Comparison of ENCODE assay signal across 8 mouse cellular contexts in the genomic region with DNA sequence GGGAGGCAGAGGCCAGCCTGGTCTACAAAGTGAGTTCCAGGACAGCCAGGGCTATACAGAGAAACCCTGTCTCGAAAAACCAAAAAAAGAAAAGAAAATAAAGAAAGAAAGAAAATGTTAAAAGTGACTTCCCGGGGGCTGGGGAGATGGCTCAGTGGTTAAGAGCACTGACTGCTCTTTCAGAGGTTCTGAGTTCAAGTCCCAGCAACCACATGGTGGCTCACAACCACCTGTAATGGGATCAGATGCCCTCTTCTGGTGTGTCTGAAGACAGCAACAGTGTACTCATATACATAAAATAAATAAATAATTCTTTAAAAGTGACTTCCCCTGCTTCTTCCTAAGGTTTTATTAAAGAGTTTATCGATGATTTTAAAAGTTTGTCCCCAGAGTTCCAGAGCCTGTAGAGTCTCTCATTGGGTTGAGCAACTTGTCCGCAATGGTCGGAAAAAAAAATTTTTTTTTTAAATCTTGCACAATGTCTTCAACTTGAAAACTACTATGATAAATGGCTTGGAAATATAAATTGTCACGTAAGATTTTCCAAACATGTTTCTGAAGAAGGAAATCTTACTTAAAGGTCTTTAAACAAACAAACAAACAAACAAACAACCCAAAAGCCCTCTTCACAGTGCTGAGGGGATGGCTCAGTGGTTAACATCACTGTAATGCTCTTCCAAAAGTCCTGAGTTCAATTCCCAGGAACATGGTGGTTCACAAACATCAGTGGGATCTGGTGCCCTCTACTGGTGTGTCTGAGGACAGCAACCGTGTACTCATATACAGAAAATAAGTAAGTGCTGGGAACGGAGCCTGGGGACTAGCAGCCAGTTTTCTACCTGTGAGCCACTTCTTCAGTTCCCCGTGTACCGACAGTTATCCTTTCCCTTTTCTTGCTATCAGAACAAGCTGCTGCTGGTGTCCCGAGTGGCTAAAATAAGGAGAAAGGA. TPM values are rescaled to one million over a fixed set of nuclear protein-coding genes. Genes with fewer than 3 reads are reported as not detected.
DNase-seq lines count a peak whose midpoint lies in the region; ATAC-seq and TF ChIP-seq lines count a peak whose summit lies in the region.

No protein-coding gene starts in this region.

- no peak overlapping the region for H3K27ac ChIP-seq in neural tube, embryonic 11.5 days (ENCODE audit: low read depth, low read length)
- H3K27ac ChIP-seq in heart, embryonic 16.5 days (ENCODE audit: low read length) = peak overlapping the region; percentile 78
- H3K27ac ChIP-seq in liver, adult 2 months (replicated peaks; ENCODE audit: insufficient read depth, low read depth, low read length) = no peak overlapping the region
- H3K27ac ChIP-seq in small intestine, adult 2 months (ENCODE audit: insufficient read depth, low read depth, low read length) = no peak overlapping the region

- TF ChIP-seq POLR2A in liver, adult 2 months (IDR thresholded peaks at IDR 0.05; ENCODE audit: extremely low read depth, insufficient read depth, low read length) = no peak
- TF ChIP-seq POLR2A in small intestine, adult 2 months (IDR thresholded peaks at IDR 0.05; ENCODE audit: low read depth, low read length) = no peak

- ATAC-seq in neural tube, embryonic 11.5 days (ENCODE audit: insufficient read depth, low FRiP score, low TSS enrichment) = no peak
- no peak for ATAC-seq in heart, embryonic 16.5 days (replicated peaks; ENCODE audit: extremely low read depth, insufficient read depth, low FRiP score)
- no peak for ATAC-seq in frontal cortex, adult (ENCODE audit: low TSS enrichment)

- peak; percentile 18; the same call in 1 of the 2 replicates for TF ChIP-seq CTCF in liver, adult 2 months (IDR thresholded peaks at IDR 0.05; ENCODE audit: low read depth, low read length)
- TF ChIP-seq CTCF in small intestine, adult 2 months (IDR thresholded peaks at IDR 0.05; ENCODE audit: extremely low read depth, insufficient read length, insufficient replicate concordance, low read depth, low read length) = peak; percentile 24; the same call in 1 of the 2 replicates

- H3K9me3 ChIP-seq in neural tube, embryonic 11.5 days (ENCODE audit: control insufficient read depth, low read length) = no peaks in the 10 kb centered on the region
- no peaks in the 10 kb centered on the region for H3K9me3 ChIP-seq in heart, embryonic 16.5 days (replicated peaks; ENCODE audit: control insufficient read depth, low read length)

- no peaks in the 10 kb centered on the region for H3K27me3 ChIP-seq in neural tube, embryonic 11.5 days (ENCODE audit: control insufficient read depth, insufficient read depth, low read length)
- H3K27me3 ChIP-seq in heart, embryonic 16.5 days (ENCODE audit: control insufficient read depth, insufficient read depth, low read length) = no peaks in the 10 kb centered on the region
- no peaks in the 10 kb centered on the region for H3K27me3 ChIP-seq in liver, adult 2 months (ENCODE audit: control insufficient read depth, insufficient read depth, low read length)
- no peaks in the 10 kb centered on the region for H3K27me3 ChIP-seq in small intestine, adult 2 months (ENCODE audit: control insufficient read depth, insufficient read depth, low read length)

- peak overlapping the region; percentile 3; the same call in 1 of the 2 replicates for H3K4me3 ChIP-seq in neural tube, embryonic 11.5 days (ENCODE audit: low read depth, low read length)
- H3K4me3 ChIP-seq in heart, embryonic 16.5 days (ENCODE audit: low read length) = peak overlapping the region; percentile 47
- no peak overlapping the region for H3K4me3 ChIP-seq in liver, adult 2 months (ENCODE audit: insufficient read depth, low read depth, low read length)
- H3K4me3 ChIP-seq in small intestine, adult 2 months (ENCODE audit: low read depth, low read length) = peak overlapping the region; percentile 46

- WGBS in neural tube, embryonic 11.5 days = 66% methylated on average over 11 of the region's 11 CpGs
- WGBS in heart, embryonic 16.5 days = 64% methylated on average over 11 of the region's 11 CpGs
- WGBS in liver, adult 2 months = 58% methylated on average over 11 of the region's 11 CpGs
- 57% methylated on average over 11 of the region's 11 CpGs for WGBS in small intestine, adult 2 months

- intact Hi-C loops in gastrocnemius, postnatal 14 days (cut with DNase I; ENCODE audit: low total_unique reads) = no loop called here

- no peak for DNase-seq in neural tube, embryonic 11.5 days (ENCODE audit: low spot score)
- no peak for DNase-seq in neural tube, embryonic 10.5 days (ENCODE audit: extremely low spot score, low spot score)
- peak; percentile 19 for DNase-seq in c-Kit-positive CD71-positive TER-119-negative erythroid progenitor cells, embryonic 14.5 days (ENCODE audit: low read depth)
- no peak for DNase-seq in liver, adult 2 months (ENCODE audit: extremely low read depth, low read depth, low spot score)
- no peak for DNase-seq in gastrocnemius, postnatal 14 days

- no peaks in the 10 kb centered on the region for H3K4me1 ChIP-seq in neural tube, embryonic 11.5 days (ENCODE audit: control insufficient read depth, insufficient read depth, low read length)
- peaks cover 5% of the 10 kb centered on the region for H3K4me1 ChIP-seq in heart, embryonic 16.5 days (ENCODE audit: control insufficient read depth, insufficient read depth, low read length)
- no peaks in the 10 kb centered on the region for H3K4me1 ChIP-seq in liver, adult 2 months (ENCODE audit: control insufficient read depth, insufficient read depth, low read length)
- H3K4me1 ChIP-seq in small intestine, adult 2 months (ENCODE audit: control insufficient read depth, insufficient read depth, insufficient read length, low read length) = no peaks in the 10 kb centered on the region

- H3K36me3 ChIP-seq in neural tube, embryonic 11.5 days (ENCODE audit: control insufficient read depth, insufficient read depth, low read length) = peaks cover 3% of the 10 kb centered on the region; the same call in 1 of the 2 replicates
- H3K36me3 ChIP-seq in heart, embryonic 16.5 days (ENCODE audit: control insufficient read depth, insufficient read depth) = peaks cover 8% of the 10 kb centered on the region
- peaks cover 8% of the 10 kb centered on the region; the same call in 1 of the 2 replicates for H3K36me3 ChIP-seq in liver, adult 2 months (ENCODE audit: control insufficient read depth, insufficient read depth, low read length)
- peaks cover 5% of the 10 kb centered on the region; the same call in 1 of the 2 replicates for H3K36me3 ChIP-seq in small intestine, adult 2 months (ENCODE audit: control insufficient read depth, insufficient read depth, low read length)

- no peak overlapping the region for H3K4me2 ChIP-seq in neural tube, embryonic 11.5 days (ENCODE audit: low read depth)
- peak overlapping the region; percentile 63 for H3K4me2 ChIP-seq in heart, embryonic 16.5 days (ENCODE audit: low read depth, low read length)

- peaks cover 3% of the 10 kb centered on the region; the same call in 1 of the 2 replicates for H3K79me2 ChIP-seq in liver, adult 2 months (ENCODE audit: control insufficient read depth, insufficient read depth, low read length)

- H3K9ac ChIP-seq in neural tube, embryonic 11.5 days (ENCODE audit: low read length) = no peak overlapping the region
- H3K9ac ChIP-seq in heart, embryonic 16.5 days (ENCODE audit: low read length) = peak overlapping the region; percentile 46; the same call in 1 of the 2 replicates
- H3K9ac ChIP-seq in liver, adult 2 months (ENCODE audit: low read depth, low read length) = no peak overlapping the region

RNA-seq across cellular contexts. Expression of a gene that starts 0.8 kb away (rescaled TPM):
- polyA plus RNA-seq in neural tube, embryonic 11.5 days (2014; fragmentation: Nextera tagmentation; extraction: Ambion mirVana) = 84.1 and 85.4 TPM in 2 replicates
- 38.5 and 39.8 TPM in 2 replicates for polyA plus RNA-seq in heart, embryonic 16.5 days (2015; fragmentation: Nextera tagmentation; extraction: Ambion mirVana)
- 12.2 and 14.0 TPM in 2 replicates for total RNA-seq in liver, adult 2 months (2014; rRNA removed)
- 4.9 and 6.3 TPM in 2 replicates for polyA plus RNA-seq in liver, adult 2 months (2012; rRNA removed)
- polyA plus RNA-seq in small intestine, adult 2 months (2012; rRNA removed) = 4.5 and 9.1 TPM in 2 replicates
- 1 to 10 TPM; 6.1 to 6.9 TPM for total RNA-seq in gastrocnemius, postnatal 14 days (2021)

RNA-seq across cellular contexts. Expression of a gene that starts 37.1 kb away (rescaled TPM):
- 0.28 and 0.37 TPM in 2 replicates for polyA plus RNA-seq in neural tube, embryonic 11.5 days (2014; fragmentation: Nextera tagmentation; extraction: Ambion mirVana)
- polyA plus RNA-seq in heart, embryonic 16.5 days (2015; fragmentation: Nextera tagmentation; extraction: Ambion mirVana) = 3.0 and 4.4 TPM in 2 replicates
- total RNA-seq in liver, adult 2 months (2014; rRNA removed) = 6.0 and 6.4 TPM in 2 replicates
- 1.1 and 2.5 TPM in 2 replicates for polyA plus RNA-seq in liver, adult 2 months (2012; rRNA removed)
- 0.48 and 0.72 TPM in 2 replicates for polyA plus RNA-seq in small intestine, adult 2 months (2012; rRNA removed)
- total RNA-seq in gastrocnemius, postnatal 14 days (2021) = 1 to 10 TPM; 1.1 to 1.5 TPM

RNA-seq across cellular contexts. Expression of a gene that starts 41.9 kb away (rescaled TPM):
- 78.3 and 83.2 TPM in 2 replicates for polyA plus RNA-seq in neural tube, embryonic 11.5 days (2014; fragmentation: Nextera tagmentation; extraction: Ambion mirVana)
- polyA plus RNA-seq in heart, embryonic 16.5 days (2015; fragmentation: Nextera tagmentation; extraction: Ambion mirVana) = 55.7 and 58.6 TPM in 2 replicates
- 13.5 and 18.1 TPM in 2 replicates for total RNA-seq in liver, adult 2 months (2014; rRNA removed)
- polyA plus RNA-seq in liver, adult 2 months (2012; rRNA removed) = 10.1 and 12.0 TPM in 2 replicates
- 11.0 and 26.0 TPM in 2 replicates for polyA plus RNA-seq in small intestine, adult 2 months (2012; rRNA removed)
- 10 to 100 TPM; 47.3 to 51.4 TPM for total RNA-seq in gastrocnemius, postnatal 14 days (2021)
